Mouse (Mus musculus): Measurements from ENCODE around the gene Lipo1.
"Not testable (repeated sequence)": the region's sequence is repeated elsewhere in the genome, so short reads cannot be mapped to it uniquely, and the experiment has no call there.

The Lipo1 gene

DNA sequence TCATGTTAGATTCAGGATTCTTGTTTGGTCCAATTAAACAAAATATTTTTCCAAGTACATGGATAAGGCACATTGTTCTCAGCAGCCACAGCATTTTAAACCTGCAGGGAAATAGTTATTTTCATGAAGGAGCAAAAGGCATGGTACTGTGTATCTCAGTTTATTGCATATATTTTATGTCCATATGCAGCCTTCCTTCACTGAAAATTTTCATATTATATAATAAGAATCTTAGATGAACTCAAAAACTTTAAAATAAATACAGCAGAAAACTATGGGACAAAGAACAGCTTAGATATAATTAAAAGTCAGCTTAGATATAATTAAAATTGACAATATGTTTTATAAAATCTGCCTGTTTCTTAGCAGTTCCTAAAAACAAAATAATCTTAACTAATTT is at the start of gene Lipo1:
Gene Lipo1 (minus strand): TSS at position 101 of the 400 bp plus-strand sequence.
- DNase-seq: not testable (repeated sequence)

DNA sequence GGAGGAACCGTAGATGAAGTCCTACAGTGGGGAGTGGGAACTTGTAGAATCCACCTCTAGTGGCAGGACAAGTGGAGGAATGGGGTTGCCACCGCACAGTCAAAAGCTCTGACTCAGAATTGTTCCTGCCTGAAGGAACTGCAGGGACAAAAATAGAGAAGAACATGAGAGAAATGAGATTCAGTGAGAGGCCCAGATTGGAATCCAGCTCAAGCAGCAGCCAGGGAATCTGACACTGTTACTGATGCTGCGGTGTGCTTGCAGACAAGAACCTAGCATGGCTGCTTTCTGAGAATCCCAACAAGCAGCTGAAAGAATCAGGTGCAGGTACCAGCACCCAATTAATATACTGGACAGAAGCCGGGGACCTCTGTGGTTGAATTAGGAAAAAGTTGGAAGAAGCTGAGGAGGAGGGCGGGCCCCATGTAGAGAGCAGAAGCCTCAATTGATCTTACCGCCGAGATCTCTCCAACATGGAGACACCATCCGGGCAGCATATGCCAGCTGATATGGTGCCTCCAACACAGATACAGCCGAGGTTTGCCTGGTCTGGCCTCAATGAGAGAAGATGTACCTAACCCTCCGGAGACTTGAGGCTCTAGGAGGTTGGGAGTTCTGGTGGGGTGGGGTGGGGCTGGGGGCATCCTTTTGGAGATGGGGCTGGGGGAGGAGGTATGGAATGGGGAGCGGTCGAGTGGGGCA is 532 bp downstream of the Lipo1 start:
- DNase-seq: peak; percentile 45

DNA sequence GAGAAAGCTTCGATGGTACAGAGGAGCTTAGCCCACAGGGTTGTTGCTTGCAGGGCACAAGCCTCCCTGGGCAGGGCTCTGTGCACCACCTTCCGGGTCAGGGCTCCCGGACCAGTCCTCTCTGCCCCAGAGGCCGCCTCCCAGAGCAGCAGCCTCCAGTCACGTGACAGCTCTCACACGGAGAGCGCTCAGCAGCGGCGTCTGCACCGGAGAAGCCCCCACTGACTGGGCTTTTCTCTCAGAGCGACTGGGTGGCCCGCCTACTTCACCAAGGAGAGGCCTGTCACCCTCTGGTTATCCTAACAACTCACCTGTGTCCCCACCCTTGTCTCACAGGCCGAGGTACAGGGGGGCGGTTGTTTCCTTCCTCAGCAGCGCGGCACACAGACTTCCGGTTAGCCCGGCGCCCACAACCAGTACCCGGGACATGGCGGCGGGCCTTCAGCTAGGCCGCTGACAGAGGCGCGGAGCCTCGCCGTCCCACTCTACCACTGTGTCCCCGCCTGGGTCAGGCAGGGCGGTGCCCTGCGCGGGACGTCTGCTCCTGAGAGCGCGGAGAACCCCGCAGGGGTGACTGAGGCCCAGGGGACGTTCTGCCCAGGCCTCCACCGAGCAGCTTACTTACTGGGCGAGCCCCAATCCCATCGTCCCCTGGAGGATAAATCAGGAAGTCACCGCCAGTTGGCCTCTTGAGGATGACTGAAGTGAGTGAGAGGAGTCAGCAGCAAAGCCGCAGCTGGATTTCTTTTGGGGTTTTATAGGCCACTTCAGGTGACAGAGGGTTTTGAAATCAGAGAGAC is 25.8 kb downstream of the Lipo1 start, which contains the start of gene Lipo3:
Gene Lipo3 (minus strand): TSS at position 665 of the 800 bp plus-strand sequence.
- DNase-seq: peak; percentile 14

- not testable (repeated sequence) for DNase-seq
Measured at GRCm38 (mm10) chr19:33751259-33751658, 36.0 kb downstream of the Lipo1 start, which contains the start of gene Lipo2. Gene Lipo2 (minus strand): TSS chr19:33751359.
